Mouse (Mus musculus): ENCODE data around the gene Fbxl16. TPM values are rescaled to one million over a fixed set of nuclear protein-coding genes. Genes with fewer than 3 reads are reported as not detected.

Fbxl16 gene
- polyA plus RNA-seq, 1 experiment from 2014 or later = 1.3 TPM

- TF ChIP-seq CTCF (IDR thresholded peaks at IDR 0.05; ENCODE audit: low read depth) (no peak), EP300 (optimal IDR thresholded peaks at IDR 0.05) (no peak)
- peak; percentile 79 for DNase-seq (ENCODE audit: low spot score)
- H3K27ac ChIP-seq (replicated peaks) = peak within 1 kb of the TSS; percentile 63
- H3K27me3 ChIP-seq (ENCODE audit: control insufficient read depth, insufficient read depth, low read length) = no peaks in the 10 kb centered on the region
- H3K4me3 ChIP-seq (ENCODE audit: low read depth, low read length) = peak within 1 kb of the TSS; percentile 37
- H3K4me1 ChIP-seq (replicated peaks; ENCODE audit: control insufficient read depth, insufficient read depth) = peaks cover 21% of the 10 kb centered on the region
- WGBS = 1% methylated on average over 28 of the region's 29 CpGs
- peak within 1 kb of the TSS; percentile 75 for H3K4me2 ChIP-seq (replicated peaks; ENCODE audit: low read depth)
- H3K36me3 ChIP-seq (ENCODE audit: control insufficient read depth, insufficient read depth, low read length) = peaks cover 31% of the 10 kb centered on the region
- H3K9me3 ChIP-seq (ENCODE audit: control insufficient read depth, low read length) = no peaks in the 10 kb centered on the region
- peak; percentile 2; the same call in 1 of the 2 replicates for ATAC-seq (ENCODE audit: low FRiP score, low TSS enrichment)
- peak within 1 kb of the TSS; percentile 60 for H3K9ac ChIP-seq (ENCODE audit: low read length)
These were observed 28.2 kb downstream of the Fbxl16 start, which contains the start of gene Rhbdl1 for GRCm38 (mm10) chr17:25837076-25837410. Gene Rhbdl1 (minus strand): TSS chr17:25837295.

- 46% methylated on average over 3 of the region's 3 CpGs for WGBS
- Histone ChIP-seq H3K27me3 (ENCODE audit: control insufficient read depth, insufficient read depth, low read length) (no peaks in the 10 kb centered on the region), H3K36me3 (ENCODE audit: control insufficient read depth, insufficient read depth, low read length) (peaks cover 33% of the 10 kb centered on the region), H3K9me3 (ENCODE audit: control insufficient read depth, low read length) (no peaks in the 10 kb centered on the region), H3K4me2 (replicated peaks; ENCODE audit: low read depth) (no peak overlapping the region), H3K9ac (ENCODE audit: low read length) (peak overlapping the region; percentile 60; the same call in 1 of the 2 replicates), H3K4me3 (ENCODE audit: low read depth, low read length) (no peak overlapping the region), H3K4me1 (replicated peaks; ENCODE audit: control insufficient read depth, insufficient read depth) (peaks cover 21% of the 10 kb centered on the region), H3K27ac (replicated peaks) (peak overlapping the region; percentile 58)
- ATAC-seq (ENCODE audit: low FRiP score, low TSS enrichment) (no peak), DNase-seq (ENCODE audit: low spot score) (no peak)
- TF ChIP-seq CTCF (IDR thresholded peaks at IDR 0.05; ENCODE audit: low read depth) (no peak), EP300 (optimal IDR thresholded peaks at IDR 0.05) (no peak)
These were observed 28.6 kb downstream of the Fbxl16 start for GRCm38 (mm10) chr17:25837533-25837932.

- Histone ChIP-seq H3K9me3 (ENCODE audit: control insufficient read depth, low read length) (no peaks in the 10 kb centered on the region), H3K4me3 (ENCODE audit: low read depth, low read length) (no peak overlapping the region), H3K9ac (ENCODE audit: low read length) (no peak overlapping the region), H3K27me3 (ENCODE audit: control insufficient read depth, insufficient read depth, low read length) (no peaks in the 10 kb centered on the region), H3K36me3 (ENCODE audit: control insufficient read depth, insufficient read depth, low read length) (peaks cover 33% of the 10 kb centered on the region), H3K27ac (replicated peaks) (peak overlapping the region; percentile 35; the same call in 1 of the 2 replicates), H3K4me1 (replicated peaks; ENCODE audit: control insufficient read depth, insufficient read depth) (peaks cover 21% of the 10 kb centered on the region), H3K4me2 (replicated peaks; ENCODE audit: low read depth) (no peak overlapping the region)
- no peak for ATAC-seq (ENCODE audit: low FRiP score, low TSS enrichment)
- no peak for DNase-seq (ENCODE audit: low spot score)
- TF ChIP-seq CTCF (IDR thresholded peaks at IDR 0.05; ENCODE audit: low read depth) = no peak
- WGBS = 78% methylated on average over 4 of the region's 4 CpGs
These were observed 30.0 kb downstream of the Fbxl16 start for GRCm38 (mm10) chr17:25838904-25839303.

GRCm38 (mm10) chr17:25839455-25840235 is 30.8 kb downstream of the Fbxl16 start:
- no peak for ATAC-seq (ENCODE audit: low FRiP score, low TSS enrichment)
- TF ChIP-seq EP300 (optimal IDR thresholded peaks at IDR 0.05) = no peak
- TF ChIP-seq CTCF (IDR thresholded peaks at IDR 0.05; ENCODE audit: low read depth) = no peak
- Histone ChIP-seq H3K27ac (replicated peaks) (peak overlapping the region; percentile 35; the same call in 1 of the 2 replicates), H3K4me3 (ENCODE audit: low read depth, low read length) (no peak overlapping the region), H3K9ac (ENCODE audit: low read length) (no peak overlapping the region), H3K36me3 (ENCODE audit: control insufficient read depth, insufficient read depth, low read length) (peaks cover 33% of the 10 kb centered on the region), H3K4me2 (replicated peaks; ENCODE audit: low read depth) (no peak overlapping the region), H3K27me3 (ENCODE audit: control insufficient read depth, insufficient read depth, low read length) (no peaks in the 10 kb centered on the region), H3K4me1 (replicated peaks; ENCODE audit: control insufficient read depth, insufficient read depth) (peaks cover 15% of the 10 kb centered on the region), H3K9me3 (ENCODE audit: control insufficient read depth, low read length) (no peaks in the 10 kb centered on the region)
- 79% methylated on average over 14 of the region's 14 CpGs for WGBS
- DNase-seq (ENCODE audit: low spot score) = no peak

- Histone ChIP-seq H3K9me3 (ENCODE audit: control insufficient read depth, low read length) (no peaks in the 10 kb centered on the region), H3K9ac (ENCODE audit: low read length) (no peak overlapping the region), H3K27me3 (ENCODE audit: control insufficient read depth, insufficient read depth, low read length) (no peaks in the 10 kb centered on the region), H3K4me2 (replicated peaks; ENCODE audit: low read depth) (no peak overlapping the region), H3K36me3 (ENCODE audit: control insufficient read depth, insufficient read depth, low read length) (peaks cover 33% of the 10 kb centered on the region), H3K4me1 (replicated peaks; ENCODE audit: control insufficient read depth, insufficient read depth) (peaks cover 11% of the 10 kb centered on the region), H3K4me3 (ENCODE audit: low read depth, low read length) (no peak overlapping the region), H3K27ac (replicated peaks) (no peak overlapping the region)
- TF ChIP-seq CTCF (IDR thresholded peaks at IDR 0.05; ENCODE audit: low read depth) (no peak), EP300 (optimal IDR thresholded peaks at IDR 0.05) (no peak)
- 92% methylated on average over 6 of the region's 6 CpGs for WGBS
- DNase-seq (ENCODE audit: low spot score) (no peak), ATAC-seq (ENCODE audit: low FRiP score, low TSS enrichment) (no peak)
These were observed 31.6 kb downstream of the Fbxl16 start for GRCm38 (mm10) chr17:25840519-25840918.

Measured in stomach, postnatal 0 days (tissue).